Mouse (Mus musculus) left cerebral cortex, postnatal 25 days (tissue): ENCODE measurements around the gene Pak1. TPM values are rescaled to one million over a fixed set of nuclear protein-coding genes. Genes with fewer than 3 reads are reported as not detected.

Experiments
- DNase-seq, 2 experiments: peaks; one replicate each; pipeline ENCODE4 v3.0.0; 2022; ENCODE audit warnings: low spot score in 2 of 2, mixed read lengths in 1 of 2
- intact Hi-C: fragments of 180-260 bp; cut with DNase I; formaldehyde crosslinking; loops from one replicate; pipeline ENCODE4 v1.15.1; 2025
- total RNA-seq, 2 experiments: library from RNA; stranded (reverse); gene quantifications; 2 replicates each; pipeline ENCODE4 v1.2.3; 2021

Pak1 gene
- total RNA-seq, 2 experiments from 2014 or later, result 401 to 458 TPM

DNA sequence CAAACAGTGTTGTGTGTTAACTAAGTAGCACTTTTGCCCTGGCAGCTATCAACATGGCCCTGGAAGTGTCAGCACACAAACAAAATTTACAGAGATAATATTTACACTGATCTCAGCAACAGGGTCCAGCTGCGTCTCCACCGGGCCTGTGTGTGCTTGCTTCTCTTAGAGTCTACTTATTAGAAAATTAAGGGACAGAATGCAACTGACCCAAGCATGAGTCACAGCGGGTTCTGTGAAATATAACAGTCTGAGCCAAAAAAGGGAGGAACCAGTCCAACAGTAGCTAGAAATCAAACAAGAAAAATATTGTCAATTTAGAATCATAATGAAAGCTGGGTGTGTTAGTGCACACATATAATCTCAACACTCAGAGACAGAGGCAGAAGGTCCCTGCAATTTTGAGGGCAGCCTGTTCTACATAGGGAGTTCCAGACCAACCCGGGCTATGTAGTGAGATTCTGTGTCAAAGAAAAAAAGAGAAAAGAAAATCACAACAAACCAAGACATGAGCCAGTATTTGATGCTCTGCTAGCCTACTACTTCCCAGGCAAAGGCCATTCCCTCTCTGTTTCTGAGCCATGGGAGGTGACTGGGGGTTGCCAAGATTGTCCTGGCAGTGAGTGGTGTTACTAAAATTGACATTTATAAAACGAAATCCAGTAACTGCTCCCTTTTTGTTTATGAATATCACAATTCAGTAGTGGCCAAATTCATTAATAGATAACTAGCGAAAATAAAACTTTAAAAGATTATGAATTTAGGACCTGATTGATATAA lies 17.3 kb upstream of the Pak1 start:
- intact Hi-C loops, result no loop called here
- DNase-seq, result no peak

DNA sequence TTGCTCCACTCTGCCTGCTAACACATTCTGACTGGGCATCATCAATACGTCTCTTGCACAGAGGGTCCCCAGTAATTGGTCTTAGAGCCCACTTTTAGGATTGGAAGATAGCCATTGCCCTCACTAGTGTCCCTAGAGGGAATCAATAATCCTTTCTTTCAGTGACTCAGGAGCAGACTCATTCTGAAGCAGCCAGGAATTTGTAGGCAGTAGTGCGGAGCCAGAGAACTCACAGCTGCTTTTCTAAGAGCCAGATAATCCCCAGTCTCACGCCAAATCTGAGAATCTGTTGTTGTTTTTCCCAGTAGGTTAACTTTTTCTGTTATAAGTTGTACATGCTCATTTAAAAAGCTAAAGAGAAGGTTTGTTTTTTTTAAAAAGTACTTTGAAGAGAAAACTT lies 13.0 kb upstream of the Pak1 start:
- DNase-seq, result no peak
- intact Hi-C loops, result no loop called here

DNA sequence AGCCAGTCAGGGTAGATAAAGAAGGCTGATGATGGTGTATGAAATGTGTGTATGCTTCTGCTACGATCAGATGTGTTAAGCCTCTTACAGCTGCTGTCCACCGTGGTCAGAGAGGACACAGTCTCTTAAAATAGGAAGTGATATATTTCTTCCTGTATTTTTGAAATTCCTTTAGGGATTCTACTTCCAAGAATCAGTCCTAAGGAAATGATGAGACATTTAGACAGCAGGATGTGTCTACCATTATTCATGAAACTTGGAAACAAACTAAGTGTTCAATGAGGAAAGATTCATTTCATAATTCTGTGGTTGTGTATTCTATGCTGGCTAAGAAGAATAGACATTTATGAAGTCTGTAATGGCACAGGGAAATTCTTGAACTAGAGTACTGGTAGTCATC lies 12.4 kb upstream of the Pak1 start:
- no peak for DNase-seq
- intact Hi-C loops, result no loop called here

DNA sequence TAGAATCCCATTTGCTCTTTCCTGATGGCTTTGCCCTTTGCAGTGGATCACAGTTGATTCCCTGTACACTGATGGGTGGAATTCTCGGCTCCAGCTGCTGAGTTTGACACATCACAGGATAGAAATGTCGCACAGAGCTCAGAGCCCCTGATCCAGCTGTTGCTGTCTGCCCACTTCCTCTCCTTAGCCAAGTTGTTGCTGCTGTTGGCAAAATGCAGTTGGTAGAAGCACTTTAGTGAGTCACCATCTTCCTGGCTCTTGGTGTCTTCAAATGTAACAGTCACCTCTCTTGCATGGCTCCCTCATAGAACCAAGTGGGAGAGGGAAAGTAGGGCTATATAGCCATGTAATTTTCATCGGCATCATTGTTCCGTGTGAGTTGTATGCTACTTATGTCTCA lies 11.2 kb upstream of the Pak1 start:
- intact Hi-C loops, result no loop called here
- DNase-seq, result no peak

DNA sequence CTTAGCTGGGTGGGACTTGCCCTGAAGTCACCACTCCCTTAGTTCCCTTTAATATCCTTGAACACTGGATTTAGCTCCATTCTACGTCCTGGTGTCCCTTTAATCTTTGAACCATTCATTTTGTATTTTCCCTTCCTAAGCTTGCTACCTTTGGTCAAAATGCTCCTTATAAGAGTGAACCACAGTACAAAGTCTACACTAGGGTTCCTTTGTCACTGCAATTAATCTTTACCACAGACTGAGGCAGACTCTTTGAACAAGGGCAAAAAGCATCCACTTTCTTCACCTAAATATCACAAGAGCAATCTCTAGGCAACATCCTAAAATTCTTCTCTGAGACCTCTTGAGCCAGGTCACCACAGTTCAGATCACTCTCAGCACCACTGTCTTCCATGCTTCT lies 8.1 kb upstream of the Pak1 start:
- intact Hi-C loops, result no loop called here
- no peak for DNase-seq

DNA sequence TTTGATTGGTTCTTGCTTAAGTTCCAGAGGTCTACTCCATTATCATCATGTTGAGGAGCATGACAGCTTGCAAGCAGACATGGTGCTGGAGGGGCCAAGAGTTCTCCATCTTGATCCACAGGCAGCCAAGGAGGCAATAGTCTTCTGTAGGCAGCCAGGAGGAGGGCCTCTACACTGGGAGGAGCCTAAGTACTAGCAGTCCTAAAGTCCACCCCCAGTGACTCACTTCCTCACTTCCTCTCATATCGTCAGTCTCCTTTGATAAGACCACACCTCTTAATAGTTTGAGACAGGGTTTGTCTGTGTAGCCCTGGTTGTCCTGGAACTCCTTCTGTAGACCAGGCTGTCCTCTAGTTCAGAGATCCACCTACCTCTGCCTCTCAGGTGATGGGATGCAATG lies 7.5 kb upstream of the Pak1 start:
- intact Hi-C loops, result no loop called here
- no peak for DNase-seq

DNA sequence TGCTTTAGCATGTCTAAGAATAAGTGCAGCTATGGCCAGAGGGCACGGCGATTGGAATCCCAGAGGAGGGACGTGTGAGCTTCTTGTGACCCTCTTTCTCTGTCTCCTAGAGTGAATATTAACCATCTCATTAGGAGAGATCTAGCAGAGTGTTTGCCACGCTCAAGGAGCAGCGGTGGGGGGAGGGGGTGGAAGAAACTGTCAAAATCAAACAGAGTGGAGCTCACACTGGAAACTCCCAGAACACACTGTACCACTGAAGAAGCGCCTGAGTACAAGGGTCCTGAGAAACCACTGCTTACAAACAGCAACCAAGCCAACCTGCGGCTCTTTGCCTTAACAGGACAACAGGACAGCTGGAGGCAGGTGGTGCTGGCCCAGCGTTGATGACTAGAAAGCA lies 6.8 kb upstream of the Pak1 start:
- DNase-seq, result no peak
- intact Hi-C loops, result no loop called here

DNA sequence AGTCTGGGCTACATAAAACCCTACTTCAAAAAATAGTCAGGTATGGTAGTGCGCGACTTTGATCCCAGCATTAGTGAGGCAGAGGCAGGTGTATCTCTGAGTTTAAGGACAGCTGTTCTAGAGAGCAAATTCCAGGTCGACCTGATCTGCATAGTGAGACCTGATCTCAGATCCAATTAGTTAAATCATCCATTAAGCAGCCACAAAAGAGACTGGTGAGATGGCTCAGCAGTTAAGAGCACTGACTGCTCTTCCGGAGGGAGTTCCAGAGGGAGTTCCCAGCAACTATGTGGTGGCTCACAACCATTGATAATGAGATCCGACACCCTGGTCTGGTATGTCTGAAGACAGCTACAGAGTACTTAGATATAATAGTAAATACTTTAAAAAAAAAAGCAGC lies 4.8 kb upstream of the Pak1 start:
- intact Hi-C loops, result no loop called here
- DNase-seq, result no peak

DNA sequence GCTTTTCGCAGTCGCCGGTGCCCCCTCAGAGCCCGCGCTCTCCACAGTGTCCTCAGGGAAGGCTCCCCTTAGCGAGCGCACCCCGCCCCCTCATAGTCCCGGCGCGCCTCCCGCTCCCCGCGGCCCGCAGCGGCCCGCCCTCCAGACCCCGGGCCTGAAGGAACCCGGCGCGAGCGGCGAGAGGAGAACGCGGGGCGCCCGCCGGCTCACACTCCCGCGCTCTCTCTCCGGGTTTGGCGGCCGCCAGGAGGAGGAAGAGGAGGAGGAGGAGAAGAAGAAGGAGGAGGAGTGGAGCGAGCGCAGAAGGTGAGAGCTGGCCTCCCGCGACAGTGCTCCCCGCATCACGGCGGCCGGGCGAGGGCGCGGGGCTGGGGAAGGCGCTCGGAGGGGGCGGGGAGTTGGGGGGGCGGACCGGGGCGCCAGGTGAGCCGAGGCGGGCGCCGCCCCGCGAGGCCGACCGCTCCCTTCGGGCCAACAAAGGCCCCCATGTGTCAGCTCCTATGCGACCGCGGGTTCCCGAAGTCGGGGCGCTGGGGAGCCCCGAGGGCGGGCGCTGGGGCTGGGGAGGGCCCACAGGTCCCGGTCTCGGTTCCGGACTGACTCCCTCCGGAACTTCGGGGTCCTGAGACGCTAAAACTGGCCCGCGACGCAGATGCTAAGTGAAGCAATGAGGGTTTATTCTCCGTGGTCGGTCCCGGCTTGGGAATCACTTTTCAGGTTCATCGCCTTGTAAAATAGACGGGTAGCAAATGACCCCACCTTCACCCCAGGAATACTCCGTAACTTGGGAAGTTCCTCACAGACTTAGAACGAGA lies 535 bp downstream of the Pak1 start:
- peak in 1 of 2 experiments; percentile 6 for DNase-seq
- intact Hi-C loops, result loop anchor here (2.0 kb wide), 2 partner anchors 40 to 56 kb away; no protein-coding TSS in a partner anchor

DNA sequence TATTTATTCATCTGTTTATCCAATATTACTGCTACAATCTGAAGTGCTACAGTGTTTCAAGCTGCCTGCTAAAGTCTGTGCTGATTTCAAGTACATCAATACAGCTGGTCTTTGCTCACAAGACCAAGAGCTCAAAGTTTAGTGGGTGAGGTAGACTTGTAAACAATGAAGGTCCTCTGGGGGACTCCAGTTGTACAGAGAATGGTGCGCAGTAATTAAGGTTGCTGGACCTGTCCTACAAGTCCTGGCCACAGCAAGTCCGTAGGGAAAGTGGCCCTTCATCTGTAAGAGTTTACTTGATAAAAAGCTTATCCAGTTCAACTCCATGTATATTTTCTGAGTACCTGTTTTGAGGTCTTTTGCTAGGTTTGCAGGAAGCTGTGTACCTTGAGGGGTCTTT lies 1.9 kb downstream of the Pak1 start:
- DNase-seq, result no peak
- intact Hi-C loops, result no loop called here

DNA sequence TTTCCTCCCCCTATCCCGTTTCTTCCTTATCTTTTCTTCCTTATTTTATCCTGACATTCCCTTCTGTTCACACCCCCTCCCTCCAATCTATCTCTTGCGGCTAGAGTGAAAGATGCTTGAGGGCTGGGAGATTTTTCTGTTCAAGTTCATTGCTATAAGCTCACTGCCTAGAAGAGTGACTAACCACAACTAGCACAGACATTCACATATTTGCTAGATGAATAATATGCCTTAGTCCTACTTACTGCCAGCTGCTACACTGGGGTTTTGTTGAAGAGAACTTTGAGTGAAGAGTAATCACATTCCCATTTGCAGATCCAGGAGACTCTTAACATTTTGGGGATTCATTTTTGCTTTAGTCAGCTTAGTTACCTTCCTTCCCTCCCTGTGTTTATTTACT lies 4.0 kb downstream of the Pak1 start:
- peak in 1 of 2 experiments; percentile 13 for DNase-seq
- intact Hi-C loops, result no loop called here

DNA sequence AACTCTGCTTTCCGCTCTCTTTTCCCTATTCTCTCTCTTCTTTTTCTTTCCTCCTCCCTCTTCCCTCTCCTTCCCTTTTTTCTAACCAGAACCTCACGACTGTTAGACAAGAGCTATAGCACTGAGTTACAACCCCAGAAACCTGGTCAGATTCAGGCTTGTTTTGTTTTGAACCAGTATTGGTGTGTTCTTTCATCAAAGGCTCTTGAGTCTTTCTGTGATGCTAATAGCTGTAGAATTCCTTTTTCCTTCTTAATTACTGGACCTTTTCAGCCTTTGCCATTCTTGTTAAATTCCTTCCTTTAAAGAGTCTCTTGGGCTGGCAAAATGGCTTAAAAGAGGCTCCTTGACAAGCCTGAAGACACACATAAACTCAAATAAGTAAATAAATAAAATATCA lies 14.8 kb downstream of the Pak1 start:
- intact Hi-C loops, result no loop called here
- no peak for DNase-seq

DNA sequence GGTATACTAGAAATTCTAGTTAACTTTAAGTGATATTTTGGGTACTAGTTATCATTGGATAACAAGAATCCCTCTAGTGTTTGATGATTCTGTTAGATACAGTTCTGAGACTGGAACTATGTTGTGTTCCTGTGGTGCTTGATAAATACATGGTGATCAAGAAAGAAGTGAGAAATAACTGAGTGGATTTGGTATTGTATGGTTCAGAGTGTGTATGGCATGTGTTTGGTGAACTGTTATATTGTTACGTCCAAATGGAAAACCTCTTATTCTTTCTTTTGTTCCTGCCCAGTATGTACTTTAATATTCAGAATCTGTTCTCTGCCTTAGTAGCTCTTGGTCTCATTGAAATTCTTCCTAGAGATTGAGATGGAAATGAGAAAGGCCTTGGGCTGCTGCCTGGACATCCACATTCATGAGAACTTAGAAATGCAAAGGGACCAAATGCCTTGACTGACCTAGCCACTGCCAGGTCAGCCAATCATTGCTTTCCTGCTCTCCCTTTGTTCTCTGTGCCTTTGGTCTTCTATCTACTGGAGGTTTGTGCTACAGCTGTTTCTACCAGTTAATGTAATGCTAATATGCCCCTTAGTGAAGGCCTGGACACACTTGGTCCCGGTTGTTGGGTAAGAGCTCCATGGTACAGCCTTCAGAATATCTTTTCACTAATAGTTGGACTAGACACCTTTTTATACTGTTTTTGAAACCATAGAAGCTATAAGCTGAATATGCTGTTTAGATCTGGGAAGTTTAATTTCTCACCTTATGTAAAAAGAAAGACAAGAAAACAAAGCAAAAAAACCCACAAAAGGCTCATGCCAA lies 16.1 kb downstream of the Pak1 start:
- intact Hi-C loops, result no loop called here
- DNase-seq, result peak in 1 of 2 experiments; percentile 19

DNA sequence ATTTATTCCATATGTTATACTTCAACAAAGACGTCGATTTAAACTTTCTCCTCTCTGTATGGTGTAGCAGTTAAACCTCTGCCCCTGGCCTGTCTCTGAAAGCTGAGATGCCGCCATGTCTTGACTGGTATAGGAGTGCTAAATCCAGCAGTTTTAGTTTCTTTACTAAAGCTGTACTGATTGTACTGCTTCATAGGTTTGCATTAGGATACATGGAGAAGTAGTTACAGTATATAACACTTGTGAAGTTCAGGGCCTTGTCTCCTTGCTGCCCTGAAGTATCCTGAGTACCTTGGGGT lies 16.7 kb downstream of the Pak1 start:
- intact Hi-C loops, result no loop called here
- no peak for DNase-seq

DNA sequence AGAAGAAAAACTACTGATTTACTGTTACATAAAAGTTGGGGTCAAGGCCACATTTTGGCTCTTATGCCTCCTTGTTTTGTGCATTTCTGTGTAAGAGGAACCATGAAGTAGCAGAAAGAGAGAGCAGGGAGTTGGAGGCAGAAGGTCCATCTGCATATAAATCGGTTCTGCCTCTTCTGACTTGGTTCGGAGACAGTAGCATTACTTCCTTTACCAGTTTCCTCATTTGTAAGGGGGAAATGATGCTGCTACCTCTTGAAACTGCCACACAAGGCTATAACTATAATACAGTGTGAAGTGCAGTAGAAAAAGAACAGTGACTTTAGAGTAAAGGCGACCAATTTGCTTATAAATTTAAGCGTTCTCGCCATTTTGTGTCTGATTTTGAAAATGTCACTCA lies 21.0 kb downstream of the Pak1 start:
- intact Hi-C loops, result no loop called here
- no peak for DNase-seq

DNA sequence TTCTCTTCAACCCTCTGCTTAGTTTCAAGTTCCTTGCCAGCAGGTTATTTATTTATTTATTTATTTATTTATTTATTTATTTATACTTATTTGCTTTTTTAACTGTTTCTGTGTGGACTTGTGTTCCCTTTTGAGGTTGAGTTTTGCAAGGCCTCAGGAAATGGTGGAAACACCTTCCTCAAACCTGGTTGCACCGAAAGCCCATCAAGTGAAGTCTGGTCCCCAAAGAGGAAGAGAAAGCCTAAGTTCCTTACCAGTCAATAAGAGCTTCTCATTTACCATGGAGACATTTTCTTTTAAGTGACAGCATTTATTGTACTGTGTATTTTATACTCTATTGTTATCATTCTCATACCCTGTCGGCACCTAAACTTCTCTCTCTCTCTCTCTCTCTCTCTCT lies 33.5 kb downstream of the Pak1 start:
- intact Hi-C loops, result no loop called here
- DNase-seq, result no peak

DNA sequence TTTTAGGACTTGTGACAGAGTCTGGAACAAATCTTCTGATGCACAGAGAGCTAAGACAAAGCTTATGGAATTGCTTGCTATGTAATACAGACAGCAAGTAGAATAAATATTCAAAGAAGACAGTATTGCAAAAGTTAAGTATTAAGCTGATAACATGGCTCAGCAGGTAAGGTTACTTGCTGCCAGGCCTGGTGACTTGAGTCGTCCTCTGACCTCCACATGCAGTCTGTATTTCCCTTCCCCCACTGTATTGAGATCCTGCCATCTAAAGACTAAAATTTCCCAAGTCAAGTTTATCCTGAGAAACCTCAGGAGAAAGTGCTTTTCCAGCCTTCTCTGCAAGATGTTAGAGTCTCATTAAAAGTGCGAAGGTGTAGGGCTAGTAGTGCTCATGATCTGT lies 40.8 kb downstream of the Pak1 start:
- intact Hi-C loops, result no loop called here

DNA sequence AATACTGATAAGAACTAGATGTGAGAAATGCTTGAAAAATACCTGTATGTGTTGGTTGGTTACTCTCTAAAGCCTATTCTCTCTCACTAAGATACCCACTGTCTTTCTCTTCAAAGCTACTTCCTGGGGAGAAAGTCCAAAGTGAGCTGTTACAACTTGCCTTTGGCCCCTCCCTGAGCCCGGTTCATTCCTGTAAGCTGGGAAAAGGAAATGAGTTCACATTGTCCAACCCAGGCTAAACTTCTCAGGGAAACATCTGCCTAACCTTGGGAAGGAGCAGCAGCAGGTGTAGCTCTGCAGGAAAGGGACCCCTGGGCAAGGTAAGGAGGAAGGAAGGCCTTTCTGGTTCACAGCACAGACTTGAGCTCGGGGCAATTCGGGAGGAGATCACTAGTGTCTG lies 42.4 kb downstream of the Pak1 start:
- no peak for DNase-seq
- intact Hi-C loops, result no loop called here

More for the DNA sequence above, 40.8 kb downstream of the Pak1 start:
- no peak for DNase-seq

DNA sequence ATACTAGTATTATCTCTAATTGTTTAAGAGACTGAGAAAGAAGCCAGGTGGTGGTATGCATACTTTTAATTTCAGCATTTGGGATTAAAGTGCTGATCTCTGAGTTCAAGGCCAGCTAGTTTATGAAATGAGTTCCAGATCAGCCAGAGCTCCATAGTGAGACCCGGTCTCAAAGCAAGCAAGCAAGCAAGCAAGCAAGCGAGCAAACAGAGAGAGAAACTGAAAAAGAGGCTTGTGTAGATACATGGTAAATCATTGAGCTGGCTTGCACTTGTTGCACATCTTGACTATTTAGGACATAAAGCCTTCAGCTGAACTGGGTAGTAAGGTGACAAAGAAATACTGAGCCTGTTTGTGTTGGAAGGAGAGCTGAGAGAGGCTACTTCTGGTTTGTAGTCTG lies 44.6 kb downstream of the Pak1 start:
- intact Hi-C loops, result no loop called here
- no peak for DNase-seq

DNA sequence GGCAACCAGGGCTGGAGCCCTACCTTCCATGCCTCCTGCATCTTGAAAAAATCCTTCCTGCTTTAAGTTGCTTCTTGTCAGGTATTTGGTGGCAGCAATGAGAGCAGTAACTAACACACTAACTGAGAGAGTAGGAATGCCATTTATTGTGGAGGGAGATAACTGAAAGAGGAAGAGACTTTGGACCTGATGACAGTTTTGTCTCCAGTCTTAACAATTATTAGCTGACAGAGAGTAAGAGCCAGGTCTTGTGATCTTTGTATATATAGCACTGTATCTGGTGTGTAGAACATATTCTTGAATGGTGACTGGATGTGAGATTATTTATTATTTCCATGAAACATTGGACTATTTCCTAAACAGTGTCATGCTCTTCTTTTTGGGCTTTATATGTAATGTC lies 50.2 kb downstream of the Pak1 start:
- no peak for DNase-seq
- intact Hi-C loops, result no loop called here

DNA sequence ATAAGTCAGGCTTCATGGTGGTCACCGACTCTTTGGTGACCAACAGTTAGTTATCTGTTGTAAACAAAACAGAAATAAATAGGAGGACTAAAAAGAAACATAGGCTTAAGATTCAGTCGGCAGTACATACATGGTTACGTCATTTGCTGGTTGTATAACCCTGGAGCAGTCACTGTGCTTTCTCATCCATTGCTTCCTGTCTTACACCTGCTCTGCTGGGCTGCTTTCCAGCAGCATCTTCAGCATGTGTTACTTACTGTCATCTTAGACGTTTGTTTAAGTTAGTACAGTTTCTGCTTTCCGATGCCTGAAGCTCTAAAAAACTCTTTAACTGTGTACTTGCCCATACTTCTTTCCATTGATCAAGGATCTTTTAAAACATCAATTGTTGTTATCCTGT lies 53.0 kb downstream of the Pak1 start:
- peak; percentile 59 to 91 for DNase-seq
- intact Hi-C loops, result no loop called here
